Mouse (Mus musculus) 3T3-L1 (cell line): ENCODE measurements around the gene Sh2d5.
A peak's percentile ranks its signal among the peaks of the same experiment; 100 is the strongest.

ENCODE experiments used
- DNase-seq: peaks from one replicate; pipeline ENCODE4 v3.0.0-alpha.2; 2015; ENCODE audit warnings: low read depth, low spot score

Gene Sh2d5

GRCm38 (mm10) chr4:138259482-138259881, 9.3 kb downstream of the Sh2d5 start:
- no peak for DNase-seq

GRCm38 (mm10) chr4:138261843-138262681, 11.9 kb downstream of the Sh2d5 start:
- peak; percentile 55 for DNase-seq

- no peak for DNase-seq
Measured at GRCm38 (mm10) chr4:138267869-138268268, 17.7 kb downstream of the Sh2d5 start.

- DNase-seq: peak; percentile 64
Measured at GRCm38 (mm10) chr4:138272011-138272997, 22.1 kb downstream of the Sh2d5 start.

GRCm38 (mm10) chr4:138278346-138278745, 28.1 kb downstream of the Sh2d5 start:
- DNase-seq: peak; percentile 10

- DNase-seq: peak; percentile 89
Measured at GRCm38 (mm10) chr4:138282834-138283233, 32.6 kb downstream of the Sh2d5 start.

DNA sequence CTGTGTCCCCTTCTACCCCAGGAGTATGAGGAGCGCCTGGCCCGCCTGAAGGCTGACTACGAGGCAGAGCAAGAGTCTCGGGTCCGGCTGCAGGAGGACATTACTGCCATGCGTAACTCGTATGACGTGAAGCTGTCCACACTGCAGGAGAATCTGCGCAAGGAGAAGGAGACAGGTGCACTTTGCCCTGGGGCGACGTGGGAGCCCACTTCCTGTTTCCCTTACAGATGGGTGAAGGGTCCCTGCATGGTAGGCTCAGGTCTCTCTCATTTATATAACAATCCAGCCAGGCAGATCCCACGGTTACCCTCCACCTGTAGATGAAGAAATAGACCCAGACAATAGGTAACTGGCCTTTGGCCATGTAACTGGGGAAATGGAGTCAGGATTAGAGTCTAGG, 36.2 kb downstream of the Sh2d5 start:
- no peak for DNase-seq

DNA sequence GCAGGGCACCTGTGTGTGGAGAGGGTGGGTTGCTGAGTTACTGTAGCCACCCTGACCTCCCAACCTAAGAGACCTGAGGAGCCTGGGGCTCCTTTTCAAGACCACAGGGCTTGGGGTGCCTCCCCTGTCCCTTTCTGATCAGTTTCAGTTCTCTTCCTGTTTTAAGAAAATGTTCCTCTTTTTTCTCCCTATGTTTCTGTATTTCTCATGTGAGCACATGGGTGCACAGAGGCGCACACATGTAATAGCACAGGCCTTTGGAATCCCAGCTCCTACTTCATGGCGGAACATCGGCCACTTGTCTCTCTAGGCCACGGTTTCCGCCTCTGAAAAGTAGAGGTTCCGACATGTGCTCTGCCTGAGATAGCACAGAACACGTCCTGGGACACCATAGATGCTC, 38.5 kb downstream of the Sh2d5 start:
- no peak for DNase-seq

- no peak for DNase-seq
Measured at GRCm38 (mm10) chr4:138292028-138292427, 41.8 kb downstream of the Sh2d5 start.

GRCm38 (mm10) chr4:138293261-138293948, 43.2 kb downstream of the Sh2d5 start:
- DNase-seq: no peak

- no peak for DNase-seq
Measured at GRCm38 (mm10) chr4:138293949-138294550, 43.8 kb downstream of the Sh2d5 start.

DNA sequence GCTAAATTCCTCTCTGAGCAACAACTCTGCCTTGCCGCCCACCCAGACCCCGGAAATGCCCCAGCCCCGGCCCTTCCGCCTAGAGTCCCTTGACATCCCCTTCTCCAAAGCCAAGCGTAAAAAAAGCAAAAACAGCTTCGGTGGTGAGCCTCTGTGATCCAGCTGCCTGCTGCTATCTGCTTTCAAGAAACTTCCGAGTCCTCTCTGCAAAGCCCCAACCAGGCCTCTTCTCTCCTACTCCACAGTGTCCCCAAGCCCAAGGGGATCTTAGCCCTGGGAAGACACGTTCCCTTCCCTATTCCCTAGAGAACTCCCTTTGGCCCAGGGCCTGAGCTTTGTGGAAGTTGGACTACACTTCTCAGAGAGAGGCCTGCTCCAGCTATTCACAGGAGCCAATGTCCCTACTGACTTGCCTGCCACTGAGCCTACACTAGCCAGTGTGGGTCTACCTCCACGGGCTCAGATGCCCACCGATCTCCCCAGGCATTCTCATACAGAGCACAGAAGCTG, 51.1 kb downstream of the Sh2d5 start:
- DNase-seq: no peak

DNA sequence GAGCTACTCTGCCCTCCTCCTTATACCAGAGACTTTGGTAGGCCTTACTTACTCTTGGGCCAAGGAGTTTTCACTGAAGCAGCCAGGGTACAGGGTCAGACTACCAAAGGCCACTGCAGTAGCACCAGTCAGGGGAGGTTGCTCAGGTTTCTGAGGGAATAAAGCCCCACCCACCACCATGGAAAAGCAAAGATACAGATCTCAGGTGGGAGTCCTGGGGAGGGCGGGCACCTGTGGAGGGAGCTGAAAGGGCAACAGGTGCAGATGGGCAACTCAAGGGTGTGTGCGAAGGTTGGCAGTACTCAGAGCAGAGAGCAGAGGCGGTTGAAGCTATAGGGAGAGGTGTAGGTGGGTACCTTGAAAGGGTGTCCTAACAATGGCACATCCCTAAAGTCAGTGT, 52.8 kb downstream of the Sh2d5 start:
- DNase-seq: no peak

DNA sequence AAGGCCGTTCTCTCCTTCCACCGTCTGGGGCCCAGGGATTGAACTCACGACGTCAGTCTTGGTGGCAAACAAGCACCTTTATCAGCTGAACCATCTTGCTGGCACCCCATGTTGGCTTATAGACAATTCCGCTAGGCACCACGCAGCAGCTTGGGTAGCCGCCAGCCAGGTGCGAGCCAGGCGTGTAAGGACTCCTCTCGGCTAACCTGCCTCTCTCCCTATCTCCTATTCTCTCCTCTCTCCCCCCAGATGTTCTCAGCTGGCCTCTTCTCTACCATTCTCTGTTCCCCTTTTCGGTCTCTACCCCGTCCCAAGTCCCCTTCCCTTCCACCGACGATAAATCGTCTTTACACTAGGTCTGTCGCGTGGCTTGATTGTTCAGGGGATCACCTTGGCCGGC, 53.5 kb downstream of the Sh2d5 start:
- DNase-seq: no peak

- peak; percentile 99 for DNase-seq
Measured at GRCm38 (mm10) chr4:138304340-138305104, 54.3 kb downstream of the Sh2d5 start, which contains the start of gene Ddost. Gene Ddost (plus strand): TSS chr4:138304730.

DNA sequence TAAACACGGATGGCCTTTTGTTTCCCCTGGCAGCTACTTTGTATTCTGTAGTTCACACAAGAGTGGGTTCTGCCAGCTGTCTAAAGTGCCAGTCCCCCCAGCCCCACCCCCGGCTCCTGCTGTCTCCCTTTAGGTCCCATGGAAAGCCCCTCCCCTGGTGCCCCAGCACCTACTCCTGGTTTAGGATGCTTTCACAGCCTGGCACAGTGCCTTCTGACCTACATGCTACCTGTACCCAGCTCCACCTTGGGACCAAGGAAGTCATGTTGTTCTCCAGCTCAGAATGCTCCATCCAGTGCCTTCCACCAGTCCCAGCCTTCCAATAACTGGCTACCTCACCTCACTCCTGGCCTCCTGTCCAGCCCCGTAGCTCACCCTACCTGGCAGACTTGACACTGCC, 56.8 kb downstream of the Sh2d5 start:
- no peak for DNase-seq

DNA sequence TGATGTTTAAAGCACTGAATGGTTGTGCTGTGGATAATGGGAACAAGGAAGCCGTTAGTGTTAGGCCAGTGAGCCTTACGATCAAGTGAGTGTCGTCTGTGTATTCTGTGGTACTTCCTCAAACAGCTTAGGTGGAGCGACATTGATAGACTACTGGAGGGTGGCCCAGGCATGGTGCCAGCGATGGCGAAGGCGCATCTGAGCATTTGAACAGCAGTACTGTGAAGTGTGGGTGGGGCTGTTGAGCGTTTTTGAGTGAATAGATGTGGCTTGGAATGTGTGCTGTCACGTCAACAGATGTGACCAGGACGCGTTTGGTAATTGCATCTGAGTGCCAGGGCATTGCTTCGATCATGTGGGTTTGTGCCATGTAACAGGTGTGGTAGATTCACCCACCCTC, 57.5 kb downstream of the Sh2d5 start:
- no peak for DNase-seq

DNA sequence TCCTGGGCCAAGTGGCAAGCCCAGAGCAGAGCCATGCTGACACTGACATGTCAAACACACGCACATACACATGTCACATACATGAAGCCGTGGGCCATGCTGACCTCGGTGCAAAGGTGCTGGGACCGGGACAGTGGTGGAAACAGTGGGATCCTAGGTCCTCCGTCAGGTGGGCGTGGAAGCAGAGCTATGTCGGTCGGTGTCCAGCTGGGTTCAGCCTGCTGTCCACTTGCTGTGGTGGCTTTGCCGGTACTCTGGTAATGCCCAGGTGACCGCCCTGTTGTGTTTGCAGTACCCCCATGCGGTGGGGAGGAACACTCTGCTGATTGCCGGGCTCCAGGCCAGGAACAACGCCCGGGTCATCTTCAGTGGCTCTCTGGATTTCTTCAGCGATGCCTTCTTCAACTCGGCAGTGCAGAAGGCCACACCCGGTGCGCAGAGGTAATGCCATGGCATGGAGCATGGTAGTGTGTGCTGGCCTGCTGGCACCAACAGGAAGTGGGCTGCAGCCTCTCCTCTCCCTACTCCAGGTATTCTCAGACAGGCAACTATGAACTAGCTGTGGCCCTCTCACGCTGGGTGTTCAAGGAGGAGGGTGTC, 60.2 kb downstream of the Sh2d5 start:
- DNase-seq: no peak
